Mouse (Mus musculus) T-helper 17 cell (primary cell): ENCODE measurements around the gene Ficd.

Experiments
- in situ Hi-C, 2 experiments: fragments of 300-600 bp; cut with MboI, MseI; formaldehyde crosslinking; loops; 1 replicate in 1 of 2; 2 replicates in 1 of 2; pipeline ENCODE4 v1.15.1; 2025; ENCODE audit warnings: high pct_unique_total_duplicates in 2 of 2

Ficd gene

GRCm38 (mm10) chr5:113735345-113736112, at the start of gene Ficd:
Ficd (plus strand) TSS chr5:113735803.
- in situ Hi-C loops, result no loop called here

- in situ Hi-C loops, result no loop called here
Observed at GRCm38 (mm10) chr5:113687514-113687913, 48.1 kb upstream of the Ficd start.

GRCm38 (mm10) chr5:113690069-113690548, 45.5 kb upstream of the Ficd start:
- in situ Hi-C loops, result no loop called here

GRCm38 (mm10) chr5:113690866-113691265, 44.7 kb upstream of the Ficd start:
- in situ Hi-C loops, result no loop called here

- in situ Hi-C loops, result no loop called here
Observed at GRCm38 (mm10) chr5:113693196-113693755, 42.3 kb upstream of the Ficd start.

GRCm38 (mm10) chr5:113694000-113694399, 41.6 kb upstream of the Ficd start:
- in situ Hi-C loops, result no loop called here

- in situ Hi-C loops, result no loop called here
Observed at GRCm38 (mm10) chr5:113694415-113694814, 41.2 kb upstream of the Ficd start.

GRCm38 (mm10) chr5:113700388-113701023, 35.1 kb upstream of the Ficd start:
- in situ Hi-C loops, result no loop called here

- in situ Hi-C loops, result no loop called here
Observed at GRCm38 (mm10) chr5:113703803-113704585, 31.6 kb upstream of the Ficd start.

- in situ Hi-C loops, result no loop called here
Observed at GRCm38 (mm10) chr5:113712861-113713260, 22.7 kb upstream of the Ficd start.

- in situ Hi-C loops, result loop anchor here in 1 of 2 experiments (5.0 kb wide), 1 partner anchor 139 kb away; no protein-coding TSS in a partner anchor
Observed at GRCm38 (mm10) chr5:113716581-113717388, 18.8 kb upstream of the Ficd start.

GRCm38 (mm10) chr5:113719221-113719661, 16.4 kb upstream of the Ficd start:
- in situ Hi-C loops, result loop anchor here in 1 of 2 experiments (5.0 kb wide), 1 partner anchor 142 kb away; no protein-coding TSS in a partner anchor

- in situ Hi-C loops, result loop anchor here in 1 of 2 experiments (5.0 kb wide), 1 partner anchor 345 kb away; no protein-coding TSS in a partner anchor
Observed at GRCm38 (mm10) chr5:113722224-113723013, 13.2 kb upstream of the Ficd start.

GRCm38 (mm10) chr5:113723567-113724237, 11.9 kb upstream of the Ficd start:
- in situ Hi-C loops, result loop anchor here in 1 of 2 experiments (5.0 kb wide), 1 partner anchor 346 kb away; no protein-coding TSS in a partner anchor

GRCm38 (mm10) chr5:113724446-113724845, 11.2 kb upstream of the Ficd start, which contains the start of gene 1700069L16Rik:
1700069L16Rik (minus strand) TSS chr5:113724772.
- in situ Hi-C loops, result loop anchor here in 1 of 2 experiments (5.0 kb wide), 1 partner anchor 347 kb away; no protein-coding TSS in a partner anchor

GRCm38 (mm10) chr5:113725417-113725816, 10.2 kb upstream of the Ficd start:
- in situ Hi-C loops, result loop anchor here (5.0 kb wide), 3 partner anchors 138 to 348 kb away; no protein-coding TSS in a partner anchor

GRCm38 (mm10) chr5:113726618-113727017, 9.0 kb upstream of the Ficd start:
- in situ Hi-C loops, result loop anchor here (5.0 kb wide), 3 partner anchors 139 to 349 kb away; no protein-coding TSS in a partner anchor

GRCm38 (mm10) chr5:113727238-113727637, 8.4 kb upstream of the Ficd start:
- in situ Hi-C loops, result loop anchor here (5.0 kb wide), 3 partner anchors 140 to 350 kb away; no protein-coding TSS in a partner anchor
